Comparison of ENCODE assay signal across 20 mouse cellular contexts in the genomic region with DNA sequence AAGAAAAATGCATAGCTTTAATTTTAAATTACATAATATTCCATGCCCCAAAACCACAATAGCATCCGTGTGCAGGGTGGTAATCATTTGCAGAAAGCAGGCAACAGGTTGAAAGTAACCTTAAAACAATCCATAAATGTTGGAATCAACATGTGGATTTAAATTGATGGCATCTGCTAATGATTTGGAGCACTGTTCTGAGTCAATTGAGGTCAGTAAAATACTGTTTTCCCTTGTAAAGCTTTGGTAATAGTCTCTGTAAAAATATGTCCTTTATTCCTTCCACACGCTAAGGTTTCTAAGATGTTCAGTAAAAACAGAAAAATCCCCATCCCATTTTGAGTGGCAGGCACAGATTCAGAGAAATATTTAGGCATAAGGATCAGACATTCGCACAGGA.
"Had no signal": no experiment of that assay in that cellular context is flagged by ENCODE, and none has a peak within 500 bp of the region (broad histone marks: within the 10 kb centered on the region; RNA-seq: fewer than 3 reads in every experiment).

No protein-coding gene starts in this region.

- H3K9ac ChIP-seq: limb, embryonic 15.5 days; liver, embryonic 14.5 days; liver, postnatal 0 days; lung, embryonic 14.5 days; midbrain, embryonic 12.5 days; midbrain, embryonic 15.5 days; neural tube, embryonic 12.5 days; neural tube, embryonic 15.5 days had no signal

- H3K4me3 ChIP-seq: left cerebral cortex, adult 2 months; limb, embryonic 15.5 days; midbrain, embryonic 12.5 days; midbrain, embryonic 15.5 days; neural tube, embryonic 12.5 days; neural tube, embryonic 15.5 days had no signal

- H3K36me3 ChIP-seq: limb, embryonic 15.5 days; midbrain, embryonic 12.5 days; midbrain, embryonic 15.5 days; neural tube, embryonic 12.5 days; neural tube, embryonic 15.5 days had no signal

- DNase-seq: kidney, adult 2 months; kidney, postnatal 25 days; layer of hippocampus, postnatal 36 days; liver, postnatal 0 days; lung, embryonic 14.5 days; right cerebral cortex, postnatal 25 days; spleen, adult 18-20 months; thymus, adult 18-20 months; thymus, postnatal 36 days had no signal

- H3K27me3 ChIP-seq: limb, embryonic 15.5 days; midbrain, embryonic 12.5 days; midbrain, embryonic 15.5 days; neural tube, embryonic 12.5 days; neural tube, embryonic 15.5 days had no signal

- H3K4me2 ChIP-seq: limb, embryonic 15.5 days; liver, embryonic 11.5 days; lung, embryonic 14.5 days; midbrain, embryonic 12.5 days; midbrain, embryonic 15.5 days; neural tube, embryonic 12.5 days; neural tube, embryonic 15.5 days had no signal

- H3K4me1 ChIP-seq: limb, embryonic 15.5 days; midbrain, embryonic 12.5 days; midbrain, embryonic 15.5 days; neural tube, embryonic 12.5 days; neural tube, embryonic 15.5 days had no signal

- ATAC-seq: liver, postnatal 0 days; lung, postnatal 0 days; midbrain, embryonic 15.5 days had no signal

- H3K27ac ChIP-seq: kidney, postnatal 0 days; left cerebral cortex, adult 2 months; limb, embryonic 15.5 days; liver, embryonic 14.5 days; macrophage; midbrain, embryonic 12.5 days; midbrain, embryonic 15.5 days; neural tube, embryonic 12.5 days; neural tube, embryonic 15.5 days had no signal

- H3K9me3 ChIP-seq: limb, embryonic 15.5 days; midbrain, embryonic 12.5 days; midbrain, embryonic 15.5 days; neural tube, embryonic 12.5 days; neural tube, embryonic 15.5 days had no signal
